Mouse (Mus musculus): Measurements from ENCODE around the gene Gm49337. TPM values are rescaled to one million over a fixed set of nuclear protein-coding genes. Genes with fewer than 3 reads are reported as not detected.

Gene Gm49337
- total RNA-seq, 4 experiments from 2014 or later: not detected

GRCm38 (mm10) chr4:116329256-116329655 lies 156.1 kb downstream of the Gm49337 start:
- no peak for DNase-seq (ENCODE audit: low spot score)

GRCm38 (mm10) chr4:116336294-116336693 lies 163.1 kb downstream of the Gm49337 start:
- no peak for DNase-seq (ENCODE audit: low spot score)

- peak; percentile 42 for DNase-seq (ENCODE audit: low spot score)
These were observed 168.9 kb downstream of the Gm49337 start for GRCm38 (mm10) chr4:116342119-116342518.

Other genes with a start within 250 kb of the Gm49337 start
- gene Dmbx1, start 233.5 kb upstream of the Gm49337 start, total RNA-seq (2022): not detected
- under 1 TPM in 3 of 4 experiments, not detected in 1; 0.34 to 0.82 (median 0.49) TPM for gene Faah, start 155.5 kb upstream of the Gm49337 start, total RNA-seq (2022)
- 10 to 100 TPM; 30.3 to 34.5 (median 32.7) TPM for gene Nsun4, start 119.5 kb upstream of the Gm49337 start, total RNA-seq (2022)
- gene Uqcrh, start 98.3 kb upstream of the Gm49337 start, total RNA-seq (2022): 1,000 to 10,000 TPM; 1,639 to 1,931 (median 1,745) TPM
- gene Lrrc41, start 98.1 kb upstream of the Gm49337 start, total RNA-seq (2022): 10 to 100 TPM; 24.4 to 26.0 (median 25.7) TPM
- gene Rad54l, start 49.7 kb upstream of the Gm49337 start, total RNA-seq (2022): under 1 TPM; 0.06 to 0.53 (median 0.17) TPM
- gene Pomgnt1, start 49.5 kb upstream of the Gm49337 start, total RNA-seq (2022): 10 to 100 TPM; 58.8 to 63.2 (median 62.0) TPM
- 1 to 10 TPM; 3.6 to 5.3 (median 4.9) TPM for gene Lurap1, start 22.0 kb upstream of the Gm49337 start, total RNA-seq (2022)
- under 1 TPM in 1 of 4 experiments, not detected in 3; 0.55 TPM for gene Tspan1, start 5.8 kb upstream of the Gm49337 start, total RNA-seq (2022)
- gene 1700042G07Rik, start within 50 bp of the Gm49337 start, total RNA-seq (2022): not detected
- 10 to 100 TPM in 3 of 4 experiments, 1 to 10 TPM in 1; 8.5 to 14.9 (median 11.9) TPM for gene Pik3r3, start 48.2 kb downstream of the Gm49337 start, total RNA-seq (2022)